Mouse (Mus musculus): Measurements from ENCODE around the gene Zbtb18.

DNA sequence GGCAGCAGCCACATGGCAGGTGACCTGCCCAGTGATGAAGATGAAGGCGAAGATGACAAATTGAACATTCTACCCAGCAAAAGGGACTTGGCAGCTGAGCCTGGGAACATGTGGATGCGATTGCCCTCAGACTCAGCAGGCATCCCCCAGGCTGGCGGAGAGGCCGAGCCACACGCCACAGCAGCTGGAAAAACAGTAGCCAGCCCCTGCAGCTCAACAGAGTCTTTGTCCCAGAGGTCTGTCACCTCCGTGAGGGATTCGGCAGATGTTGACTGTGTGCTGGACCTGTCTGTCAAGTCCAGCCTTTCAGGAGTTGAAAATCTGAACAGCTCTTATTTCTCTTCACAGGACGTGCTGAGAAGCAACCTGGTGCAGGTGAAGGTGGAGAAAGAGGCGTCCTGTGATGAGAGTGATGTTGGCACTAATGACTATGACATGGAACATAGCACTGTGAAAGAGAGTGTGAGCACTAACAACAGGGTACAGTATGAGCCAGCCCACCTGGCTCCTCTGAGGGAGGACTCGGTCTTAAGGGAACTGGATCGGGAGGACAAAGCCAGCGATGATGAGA lies 5.5 kb downstream of the Zbtb18 start:
- TF ChIP-seq CTCF (IDR thresholded peaks at IDR 0.05) (no peak), POLR2A (IDR thresholded peaks at IDR 0.05; ENCODE audit: insufficient read depth, low read depth, low read length) (no peak), EP300 (IDR thresholded peaks at IDR 0.05; ENCODE audit: insufficient read depth, low read depth, low read length) (no peak)
